Mouse (Mus musculus): ENCODE data around the gene Plk5. TPM values are rescaled to one million over a fixed set of nuclear protein-coding genes. Genes with fewer than 3 reads are reported as not detected.

Plk5 gene
- polyA plus RNA-seq, 2 experiments, result 0.48 to 1.9 TPM

GRCm38 (mm10) chr10:80363734-80364133, 7.5 kb downstream of the Plk5 start:
- H3K9ac ChIP-seq (ENCODE audit: low read depth, low read length, severe bottlenecking), result no peak overlapping the region

GRCm38 (mm10) chr10:80365736-80366135, 9.5 kb downstream of the Plk5 start:
- H3K9me3 ChIP-seq (ENCODE audit: control insufficient read depth, low read length), result no peaks in the 10 kb centered on the region
- H3K27ac ChIP-seq (replicated peaks; ENCODE audit: low read depth, low read length), result no peak overlapping the region
- DNase-seq (ENCODE audit: low spot score) (no peak), ATAC-seq (ENCODE audit: low FRiP score, low read depth) (no peak)
- H3K4me3 ChIP-seq (replicated peaks; ENCODE audit: low read length), result no peak overlapping the region
- TF ChIP-seq POLR2A (IDR thresholded peaks at IDR 0.05; ENCODE audit: borderline replicate concordance, extremely low read depth, insufficient read depth, insufficient read length), result no peak
- no peak overlapping the region for H3K9ac ChIP-seq (ENCODE audit: low read depth, low read length, severe bottlenecking)
- no peak overlapping the region for H3K4me2 ChIP-seq (replicated peaks; ENCODE audit: low read depth, low read length, severe bottlenecking)
- H3K27me3 ChIP-seq (ENCODE audit: control insufficient read depth, insufficient read depth, low read length), result no peaks in the 10 kb centered on the region
- 43% methylated on average over 6 of the region's 6 CpGs for WGBS
- no peaks in the 10 kb centered on the region for H3K36me3 ChIP-seq (ENCODE audit: control insufficient read depth, insufficient read depth, low read length)
- no peaks in the 10 kb centered on the region for H3K4me1 ChIP-seq (ENCODE audit: control insufficient read depth, insufficient read depth, low read length)

More at GRCm38 (mm10) chr10:80363734-80364133, 7.5 kb downstream of the Plk5 start:
- 42% methylated on average over 6 of the region's 6 CpGs for WGBS
- no peak for DNase-seq (ENCODE audit: low spot score)
- H3K9me3 ChIP-seq (ENCODE audit: control insufficient read depth, low read length), result no peaks in the 10 kb centered on the region
- H3K27ac ChIP-seq (replicated peaks; ENCODE audit: low read depth, low read length), result no peak overlapping the region
- no peaks in the 10 kb centered on the region for H3K36me3 ChIP-seq (ENCODE audit: control insufficient read depth, insufficient read depth, low read length)
- no peak overlapping the region for H3K4me3 ChIP-seq (replicated peaks; ENCODE audit: low read length)
- H3K27me3 ChIP-seq (ENCODE audit: control insufficient read depth, insufficient read depth, low read length), result 0 out of 2 replicates have a peak, but pooled peaks cover under 1% of the 10 kb centered on the region
- no peak for ATAC-seq (ENCODE audit: low FRiP score, low read depth)
- no peaks in the 10 kb centered on the region for H3K4me1 ChIP-seq (ENCODE audit: control insufficient read depth, insufficient read depth, low read length)
- no peak overlapping the region for H3K4me2 ChIP-seq (replicated peaks; ENCODE audit: low read depth, low read length, severe bottlenecking)
- no peak for TF ChIP-seq POLR2A (IDR thresholded peaks at IDR 0.05; ENCODE audit: borderline replicate concordance, extremely low read depth, insufficient read depth, insufficient read length)

GRCm38 (mm10) chr10:80367954-80368353, 11.7 kb downstream of the Plk5 start:
- DNase-seq (ENCODE audit: low spot score), result no peak
- Histone ChIP-seq H3K4me3 (replicated peaks; ENCODE audit: low read length) (no peak overlapping the region), H3K27me3 (ENCODE audit: control insufficient read depth, insufficient read depth, low read length) (no peaks in the 10 kb centered on the region), H3K4me1 (ENCODE audit: control insufficient read depth, insufficient read depth, low read length) (peaks cover 7% of the 10 kb centered on the region), H3K4me2 (replicated peaks; ENCODE audit: low read depth, low read length, severe bottlenecking) (no peak overlapping the region), H3K36me3 (ENCODE audit: control insufficient read depth, insufficient read depth, low read length) (no peaks in the 10 kb centered on the region), H3K9me3 (ENCODE audit: control insufficient read depth, low read length) (no peaks in the 10 kb centered on the region), H3K9ac (ENCODE audit: low read depth, low read length, severe bottlenecking) (no peak overlapping the region), H3K27ac (replicated peaks; ENCODE audit: low read depth, low read length) (no peak overlapping the region)
- WGBS, result 47% methylated on average over 5 of the region's 5 CpGs
- no peak for TF ChIP-seq POLR2A (IDR thresholded peaks at IDR 0.05; ENCODE audit: borderline replicate concordance, extremely low read depth, insufficient read depth, insufficient read length)
- ATAC-seq (ENCODE audit: low FRiP score, low read depth), result no peak

DNA sequence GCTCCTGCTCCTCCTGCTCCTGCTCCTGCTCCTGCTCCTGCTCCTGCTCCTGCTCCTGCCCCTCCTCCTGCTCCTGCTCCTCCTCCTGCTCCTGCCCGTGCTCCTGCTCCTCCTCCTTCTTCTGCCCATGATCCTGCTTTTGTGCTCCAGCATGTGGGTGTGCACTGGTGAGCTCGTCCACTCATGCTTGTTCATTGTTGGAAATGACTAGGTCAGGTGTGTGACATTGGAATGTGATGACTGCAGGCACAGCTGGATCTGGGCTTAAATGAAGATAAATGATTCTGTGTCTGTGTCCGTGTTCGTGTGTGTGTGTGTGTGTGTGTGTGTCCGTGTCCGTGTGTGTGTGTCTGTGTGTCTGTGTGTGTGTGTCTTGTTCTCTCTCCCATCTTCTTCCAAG, 12.1 kb downstream of the Plk5 start:
- ATAC-seq (ENCODE audit: low FRiP score, low read depth) (no peak), DNase-seq (ENCODE audit: low spot score) (no peak)
- no peak overlapping the region for H3K9ac ChIP-seq (ENCODE audit: low read depth, low read length, severe bottlenecking)
- peaks cover 7% of the 10 kb centered on the region for H3K4me1 ChIP-seq (ENCODE audit: control insufficient read depth, insufficient read depth, low read length)
- no peak for TF ChIP-seq POLR2A (IDR thresholded peaks at IDR 0.05; ENCODE audit: borderline replicate concordance, extremely low read depth, insufficient read depth, insufficient read length)
- 89% methylated on average over 6 of the region's 6 CpGs for WGBS
- H3K4me3 ChIP-seq (replicated peaks; ENCODE audit: low read length), result no peak overlapping the region
- no peaks in the 10 kb centered on the region for H3K36me3 ChIP-seq (ENCODE audit: control insufficient read depth, insufficient read depth, low read length)
- no peak overlapping the region for H3K27ac ChIP-seq (replicated peaks; ENCODE audit: low read depth, low read length)
- H3K9me3 ChIP-seq (ENCODE audit: control insufficient read depth, low read length), result no peaks in the 10 kb centered on the region
- no peak overlapping the region for H3K4me2 ChIP-seq (replicated peaks; ENCODE audit: low read depth, low read length, severe bottlenecking)
- H3K27me3 ChIP-seq (ENCODE audit: control insufficient read depth, insufficient read depth, low read length), result no peaks in the 10 kb centered on the region

DNA sequence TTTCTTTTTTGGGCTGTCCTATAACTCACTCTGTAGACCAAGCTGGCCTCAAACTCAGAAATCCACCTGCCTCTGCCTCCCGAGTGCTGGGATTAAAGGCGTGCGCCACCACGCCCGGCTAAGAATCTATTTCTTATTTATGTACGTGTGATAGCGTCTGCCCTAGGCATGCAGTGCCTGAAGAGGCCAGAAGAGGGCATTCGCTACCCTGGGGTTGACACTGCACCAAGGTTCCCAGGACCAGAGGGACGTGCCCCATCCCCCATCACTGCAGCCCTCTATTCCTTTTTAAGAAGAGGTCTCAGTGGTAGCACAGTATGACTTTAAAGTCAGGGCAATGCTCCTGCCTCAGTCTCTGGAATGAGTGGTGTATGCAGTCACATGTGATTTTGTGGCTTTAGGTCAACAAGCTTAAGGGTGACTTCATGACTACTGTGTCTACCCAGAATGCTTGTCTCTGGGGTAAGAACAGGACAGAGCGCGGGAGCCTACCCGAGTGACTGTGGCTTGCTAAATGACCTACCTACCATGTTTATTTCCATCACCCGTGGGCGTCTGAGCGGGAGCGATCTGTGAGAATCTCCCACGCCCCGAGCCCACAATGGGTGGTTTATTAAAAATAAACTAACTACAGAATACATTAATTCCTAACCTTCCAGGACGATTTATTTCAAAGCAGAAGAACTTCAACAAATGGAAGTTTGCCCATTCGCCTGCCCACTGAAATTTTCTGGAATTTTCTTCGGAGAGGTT, 13.9 kb downstream of the Plk5 start:
- WGBS, result 83% methylated on average over 21 of the region's 21 CpGs
- TF ChIP-seq POLR2A (IDR thresholded peaks at IDR 0.05; ENCODE audit: borderline replicate concordance, extremely low read depth, insufficient read depth, insufficient read length), result no peak
- DNase-seq (ENCODE audit: low spot score), result no peak
- Histone ChIP-seq H3K4me1 (ENCODE audit: control insufficient read depth, insufficient read depth, low read length) (peaks cover 7% of the 10 kb centered on the region), H3K36me3 (ENCODE audit: control insufficient read depth, insufficient read depth, low read length) (no peaks in the 10 kb centered on the region), H3K4me3 (replicated peaks; ENCODE audit: low read length) (no peak overlapping the region), H3K4me2 (replicated peaks; ENCODE audit: low read depth, low read length, severe bottlenecking) (no peak overlapping the region), H3K27ac (replicated peaks; ENCODE audit: low read depth, low read length) (no peak overlapping the region), H3K27me3 (ENCODE audit: control insufficient read depth, insufficient read depth, low read length) (no peaks in the 10 kb centered on the region), H3K9me3 (ENCODE audit: control insufficient read depth, low read length) (no peaks in the 10 kb centered on the region), H3K9ac (ENCODE audit: low read depth, low read length, severe bottlenecking) (no peak overlapping the region)
- ATAC-seq (ENCODE audit: low FRiP score, low read depth), result no peak
